Mouse (Mus musculus): ENCODE data around the gene Tmem201.

Tmem201 gene

DNA sequence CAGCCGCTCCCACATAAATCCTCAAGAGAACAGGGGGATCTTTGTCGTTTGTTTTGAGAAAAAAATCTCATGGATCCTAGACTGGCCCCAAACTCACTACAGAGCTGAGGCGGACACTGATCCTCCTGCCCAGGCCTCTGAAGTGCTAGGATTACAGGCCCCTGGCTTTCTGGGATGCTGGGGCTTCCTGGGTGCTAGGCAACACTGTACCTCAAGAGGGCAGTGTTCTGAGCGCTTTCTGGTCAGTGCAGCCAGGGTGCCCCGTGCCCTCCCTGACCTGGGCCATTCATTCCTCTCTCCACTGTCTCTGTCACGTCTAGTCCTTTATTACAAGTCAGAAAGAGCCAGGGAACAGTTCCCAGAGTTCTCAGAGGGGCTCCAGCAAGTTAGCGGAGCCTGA is 25.9 kb downstream of the Tmem201 start:
- peak; percentile 48 for DNase-seq

DNA sequence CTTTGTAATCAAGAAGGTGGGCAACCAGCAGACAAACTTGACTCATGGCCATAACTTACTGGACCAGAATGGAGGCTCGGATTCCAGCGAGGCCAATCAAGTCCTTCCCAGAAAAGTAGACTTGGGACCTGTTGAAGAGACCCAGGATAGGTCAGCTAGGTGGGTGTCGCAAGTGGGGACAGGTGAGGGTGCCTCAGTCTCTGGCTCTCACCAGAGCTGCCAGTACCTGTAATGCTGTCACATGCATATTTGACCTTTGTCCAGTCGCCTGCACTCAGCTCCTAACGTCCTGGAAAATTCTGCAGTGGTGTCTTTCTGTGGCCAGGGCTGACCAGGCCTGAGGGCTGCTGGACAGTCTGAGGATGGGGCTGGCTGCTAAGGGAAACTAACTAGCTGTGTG is 26.4 kb downstream of the Tmem201 start:
- DNase-seq, result no peak

DNA sequence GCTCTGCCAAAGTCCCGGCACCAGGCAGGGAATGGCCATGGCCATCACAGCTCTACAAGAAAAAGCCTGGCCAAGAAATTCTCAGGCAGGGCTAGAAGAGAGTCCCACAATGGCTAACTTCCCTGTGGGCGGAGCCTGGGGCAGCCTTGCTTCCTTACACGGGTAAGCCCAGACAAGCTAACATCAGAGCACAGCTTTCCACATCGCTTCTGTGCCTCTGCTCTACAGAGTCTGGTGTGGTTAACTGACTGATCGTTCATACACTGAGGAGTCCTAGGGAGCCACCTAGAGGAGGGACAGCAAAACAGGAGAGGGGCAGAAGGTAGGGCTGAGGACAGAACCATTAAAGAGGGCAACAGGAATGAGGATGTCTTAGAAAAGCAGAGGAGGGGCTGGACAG is 27.3 kb downstream of the Tmem201 start:
- DNase-seq, result peak; percentile 39

DNA sequence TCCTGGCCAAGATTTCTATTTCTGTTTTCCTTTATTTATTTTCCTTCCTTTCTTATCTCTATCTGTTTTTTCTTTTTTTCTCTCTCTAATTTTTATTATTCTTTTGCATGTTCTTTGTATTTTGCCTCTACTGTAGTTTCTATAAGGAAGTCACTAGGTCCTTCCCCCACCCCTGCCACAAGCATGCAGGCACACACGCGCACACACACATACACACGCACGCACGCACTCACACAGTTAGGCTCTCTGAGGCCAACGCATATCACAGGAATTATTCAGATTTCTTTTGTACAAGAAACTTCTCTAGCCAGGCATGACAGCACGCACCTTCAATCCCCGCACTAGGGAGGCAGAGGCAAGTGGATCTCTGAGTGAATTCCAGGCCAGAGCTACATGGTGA is 31.9 kb downstream of the Tmem201 start:
- no peak for DNase-seq

DNA sequence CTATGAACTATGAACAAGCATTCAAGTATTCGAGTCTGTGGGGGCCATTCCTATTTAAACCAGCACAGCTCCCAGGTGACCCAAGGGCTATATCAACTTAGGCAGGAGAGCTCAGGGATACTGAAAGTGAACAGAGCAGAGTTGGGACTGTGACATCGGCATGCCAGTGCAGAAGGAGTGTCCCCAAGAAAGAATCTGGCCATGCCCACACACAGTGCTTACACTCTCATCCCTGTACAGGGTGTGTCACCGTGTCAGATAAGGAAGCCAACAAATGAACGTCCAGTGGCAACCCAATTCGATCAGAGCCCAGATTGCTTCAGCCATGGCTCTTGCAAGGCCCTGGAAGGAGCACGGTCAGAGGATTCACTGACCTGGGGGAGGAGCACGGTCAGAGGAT is 32.5 kb downstream of the Tmem201 start:
- no peak for DNase-seq

DNA sequence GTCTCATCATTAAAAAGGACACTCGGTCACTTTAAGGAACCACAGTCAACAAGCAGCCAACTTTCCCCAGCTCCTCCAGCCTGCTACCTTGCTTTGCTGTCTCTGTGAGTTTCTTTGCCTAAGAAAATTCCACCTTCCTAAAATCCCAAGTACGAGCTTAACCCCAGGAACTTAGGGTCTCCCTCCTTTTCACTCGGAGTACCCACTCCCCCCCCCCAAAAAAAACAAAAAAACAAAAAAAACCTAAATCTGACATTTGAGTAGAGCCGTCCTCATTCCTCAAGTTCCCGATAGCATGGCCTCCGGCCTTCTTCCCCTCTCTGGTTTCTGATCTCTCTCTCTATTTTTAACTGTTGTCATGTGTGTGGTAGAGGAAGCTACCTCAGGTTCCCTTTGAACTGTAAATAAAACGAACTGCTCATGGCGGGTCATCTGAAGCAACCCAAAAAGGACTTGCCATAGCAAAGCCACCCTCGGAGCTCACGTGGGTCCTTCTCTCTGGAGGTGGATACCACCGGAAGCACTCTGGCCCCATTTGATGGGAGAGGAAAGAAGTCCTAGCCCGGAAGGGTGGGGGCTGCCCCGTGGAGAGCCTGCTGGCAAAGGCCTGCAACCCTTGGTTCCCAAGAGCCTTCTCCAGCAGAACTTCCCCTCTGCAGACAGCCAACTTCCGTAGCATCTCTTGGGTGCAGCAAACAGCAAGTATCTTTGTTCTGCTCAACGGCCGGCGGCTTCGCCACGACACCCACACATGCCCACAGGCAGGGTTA is 35.4 kb downstream of the Tmem201 start, which contains the start of gene Pik3cd:
Gene Pik3cd, minus strand, starts transcription at position 362 of the 770 bp plus-strand sequence.
- no peak for DNase-seq

DNA sequence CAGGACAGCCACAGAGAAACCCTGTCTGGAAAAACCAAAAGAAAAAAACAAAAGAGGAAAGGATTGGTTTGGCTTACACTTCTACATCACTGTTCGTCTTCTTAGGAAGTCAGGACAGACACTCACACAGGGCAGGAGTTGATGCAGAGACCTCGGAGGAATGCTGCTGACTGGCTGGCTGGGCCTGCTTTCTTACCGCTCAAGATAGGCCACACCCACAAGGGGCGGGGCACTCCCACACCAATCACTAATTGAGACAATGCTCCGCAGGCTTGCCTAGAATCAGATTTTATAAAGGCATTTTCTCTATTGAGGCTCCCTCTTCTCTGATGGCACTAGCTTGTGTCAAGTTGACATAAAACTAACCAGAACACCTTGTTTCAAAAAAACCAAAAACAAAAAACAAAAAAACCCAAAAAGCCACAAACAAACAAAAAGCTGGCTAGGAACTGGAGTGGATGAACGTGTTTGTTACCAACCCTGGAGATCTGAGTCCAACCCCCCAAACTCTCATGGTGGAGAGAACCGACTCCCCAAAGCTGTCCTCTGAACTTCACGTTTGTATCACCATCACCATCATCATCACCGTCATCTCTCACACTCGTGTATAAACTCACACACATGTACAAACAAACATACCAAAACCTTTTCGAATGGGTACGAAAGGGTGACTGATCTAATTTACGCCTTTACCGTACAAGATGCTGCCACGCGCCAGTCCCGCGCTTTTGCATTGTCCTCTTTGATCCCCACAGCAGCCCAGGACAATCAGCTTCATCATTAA is 36.2 kb downstream of the Tmem201 start:
- DNase-seq, result no peak

DNA sequence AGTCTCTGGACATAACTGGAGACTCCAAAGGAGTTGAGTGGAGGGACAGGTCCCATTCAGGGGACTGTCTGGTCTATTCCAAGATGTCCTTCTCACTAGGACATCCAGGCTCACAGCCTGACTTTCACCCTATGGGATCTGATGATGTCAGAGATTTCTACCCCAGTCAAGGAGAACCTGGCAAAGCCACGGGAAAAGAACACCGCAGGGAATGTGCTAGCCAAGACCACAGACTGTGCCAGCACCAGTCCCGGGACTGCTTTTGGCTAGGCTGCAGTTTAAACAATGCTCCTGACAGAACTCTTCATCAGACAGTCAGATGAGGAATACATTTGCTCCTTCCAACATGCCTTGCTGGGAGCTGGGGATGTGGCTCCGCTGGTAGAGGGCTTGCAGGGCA is 37.9 kb downstream of the Tmem201 start:
- no peak for DNase-seq

DNA sequence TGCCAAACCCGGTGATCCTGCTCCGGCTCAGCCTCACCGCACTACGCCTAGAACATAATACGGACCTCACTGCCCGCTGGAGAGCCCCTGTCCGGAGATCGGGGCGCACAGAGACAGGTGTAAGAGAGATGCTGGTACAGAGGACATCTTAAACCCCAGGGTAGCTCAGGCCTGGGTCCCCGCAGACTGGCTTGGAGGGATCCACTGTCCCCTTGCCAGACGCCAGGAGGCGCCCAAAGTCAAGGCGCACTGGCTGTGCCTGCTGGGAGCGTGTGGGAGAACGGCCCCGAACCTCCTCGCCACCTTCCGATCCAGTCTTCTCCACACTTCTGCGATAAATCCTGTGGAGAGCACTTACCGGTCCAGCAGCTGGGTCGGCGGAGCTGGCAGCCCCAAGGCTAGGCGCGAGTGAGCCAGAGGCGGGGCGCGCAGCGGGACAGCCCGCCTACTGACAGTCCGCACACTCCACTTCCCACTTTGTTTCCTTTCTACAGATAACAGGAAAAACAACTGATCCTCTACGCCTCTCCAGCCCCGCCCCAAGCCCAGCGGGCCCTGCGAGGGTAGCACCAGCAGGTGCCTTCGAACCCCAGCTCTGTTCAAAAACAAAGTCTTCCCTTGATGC is 39.5 kb downstream of the Tmem201 start:
- peak; percentile 48 for DNase-seq

DNA sequence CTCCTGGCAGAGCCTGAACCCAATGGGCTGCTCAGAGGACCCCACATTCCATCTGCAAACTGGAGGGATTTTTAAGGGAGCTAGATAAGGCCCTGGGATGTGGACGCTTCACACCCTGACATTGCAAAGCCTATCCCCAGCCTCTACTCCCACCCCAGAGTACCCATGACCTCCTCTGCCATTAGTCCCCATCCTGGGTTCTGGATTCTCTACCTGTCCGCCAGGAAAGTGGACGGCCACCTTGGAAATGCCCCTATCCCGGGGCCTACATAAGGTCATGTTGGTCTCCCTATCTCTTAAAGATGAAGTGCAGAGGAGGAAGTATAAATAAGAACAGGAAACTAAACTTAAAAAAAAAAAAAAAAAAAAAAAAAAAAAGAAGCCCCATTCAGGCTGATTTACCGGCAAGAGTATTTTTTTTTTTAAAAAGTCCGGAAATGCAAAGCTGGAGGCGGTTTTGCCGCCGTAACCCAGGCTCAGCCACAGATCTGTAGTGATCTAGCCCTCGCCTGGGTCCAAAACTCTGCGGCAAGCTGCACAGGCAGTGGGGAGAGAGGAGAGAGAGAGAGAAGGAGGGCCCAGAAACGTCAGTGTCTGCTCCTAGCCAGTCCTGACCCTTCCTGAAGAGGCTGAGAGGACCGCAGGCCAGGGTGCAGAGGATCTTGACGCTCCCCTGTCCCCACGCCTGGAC is 40.2 kb downstream of the Tmem201 start:
- DNase-seq, result no peak

DNA sequence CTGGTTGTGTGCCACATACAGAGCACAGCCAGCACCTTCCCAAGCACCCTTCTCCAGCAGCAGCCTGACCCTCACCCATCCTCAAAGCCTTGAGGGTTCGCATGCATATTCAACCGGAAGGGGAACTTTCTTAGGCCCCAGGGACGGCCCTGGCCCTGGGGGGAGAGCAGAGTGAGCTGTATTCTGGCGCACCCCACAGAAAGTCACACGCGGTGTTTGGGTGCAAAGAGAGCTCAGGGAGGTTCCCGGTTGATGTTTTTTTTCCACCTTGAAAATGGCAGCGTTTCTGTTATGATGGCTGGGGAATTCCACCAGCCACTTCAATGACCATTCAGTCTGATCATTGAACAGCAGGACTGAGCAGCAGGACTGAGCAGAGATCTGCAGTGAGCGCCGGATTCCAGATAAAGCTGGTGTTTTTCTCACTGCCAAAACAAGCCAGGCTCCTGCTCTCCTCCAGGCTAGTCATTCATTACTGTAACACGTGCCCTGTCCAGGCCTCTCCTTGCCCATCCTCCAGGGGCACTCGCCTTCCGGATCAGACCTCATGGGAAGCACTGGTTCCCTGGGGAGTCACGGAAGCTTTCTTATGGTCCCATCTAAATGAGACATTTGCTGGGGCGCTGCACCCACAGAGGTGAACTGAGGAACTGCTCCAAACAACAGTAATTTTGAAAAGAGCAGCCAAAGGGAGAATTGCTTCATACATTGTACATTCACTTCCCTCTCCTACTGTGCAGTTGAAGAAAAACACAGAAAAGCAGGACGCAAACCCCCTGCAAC is 41.5 kb downstream of the Tmem201 start:
- DNase-seq, result no peak

DNA sequence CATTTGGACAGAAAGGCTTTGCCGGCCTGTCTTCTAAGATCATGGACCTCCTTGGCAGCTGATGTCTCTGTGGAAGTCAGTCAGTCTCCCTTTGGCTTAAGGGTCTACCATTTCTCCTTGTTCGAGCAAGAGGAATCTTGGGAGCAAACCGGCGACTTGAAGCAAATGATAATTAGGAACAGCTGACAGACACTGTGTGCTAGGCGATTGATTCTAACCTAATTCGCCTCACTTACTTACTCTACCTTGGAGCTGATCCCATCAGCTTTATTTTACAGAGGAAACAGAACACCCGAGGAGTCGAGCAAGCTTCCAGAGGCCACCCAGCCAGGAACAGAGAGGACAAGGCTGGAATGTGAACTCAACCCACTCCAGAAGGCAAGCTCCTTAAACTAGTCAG is 46.5 kb downstream of the Tmem201 start:
- no peak for DNase-seq

DNA sequence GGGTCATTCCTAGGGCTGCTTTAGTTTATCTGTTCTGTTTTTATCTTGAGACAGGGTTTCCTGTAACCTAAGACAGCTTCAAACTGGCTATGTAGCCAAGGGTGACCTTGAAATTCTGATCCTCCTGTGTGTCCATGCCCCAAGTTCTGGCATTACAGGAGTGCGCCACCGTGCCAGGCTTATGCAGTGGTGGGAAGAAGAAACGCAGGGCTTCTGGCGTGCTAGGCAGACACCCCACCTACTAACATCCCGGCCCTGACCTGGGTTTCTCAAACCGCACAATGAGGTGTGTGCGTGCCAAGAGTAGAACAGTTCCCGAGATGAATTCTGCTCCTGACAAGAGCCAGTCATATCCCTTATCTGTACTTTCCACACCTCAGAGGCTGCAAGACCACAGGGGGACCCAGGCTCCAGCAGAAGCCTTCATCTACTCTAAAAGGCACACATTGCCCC is 47.0 kb downstream of the Tmem201 start:
- DNase-seq, result no peak

DNA sequence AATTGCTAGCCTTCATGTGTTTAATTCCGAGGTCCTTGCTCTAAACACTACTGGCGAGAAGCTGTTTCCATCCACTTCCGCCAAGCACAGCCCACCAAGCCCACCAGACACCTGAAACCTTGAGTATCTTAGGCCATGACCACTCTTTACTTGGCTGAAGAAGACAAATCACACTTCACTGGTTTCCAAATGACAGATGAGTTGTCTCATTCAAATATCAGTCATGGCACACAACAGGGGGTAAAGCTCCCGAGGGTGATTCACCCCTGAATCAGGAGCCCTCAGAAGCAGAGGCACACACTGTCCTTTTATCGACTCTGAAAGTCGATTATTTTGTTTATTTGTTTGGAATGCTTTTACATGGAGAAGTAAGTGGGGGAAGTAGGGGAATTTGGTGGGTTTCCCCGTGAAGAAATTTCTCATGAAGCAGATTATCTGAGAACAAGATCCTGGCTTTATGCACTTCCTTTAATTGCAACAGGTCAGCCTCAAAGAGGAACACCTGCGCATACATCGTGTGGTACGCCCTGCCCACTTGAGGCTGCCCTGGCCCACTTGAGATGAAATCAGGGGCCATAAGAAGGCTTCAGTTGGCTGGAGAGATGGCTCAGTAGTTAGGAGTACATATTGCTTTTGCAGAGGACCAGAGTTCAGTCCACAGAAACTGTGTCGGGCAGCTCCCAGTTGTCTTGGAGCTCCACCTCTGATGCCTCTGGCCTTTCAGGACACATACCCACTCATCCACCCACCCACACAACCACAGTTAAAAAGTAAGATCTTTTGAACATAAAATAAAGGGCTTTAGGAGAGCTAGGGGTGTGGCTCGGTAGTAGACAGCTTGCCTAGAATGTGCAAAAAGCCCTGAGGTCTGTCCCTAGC is 47.8 kb downstream of the Tmem201 start:
- DNase-seq, result no peak

DNA sequence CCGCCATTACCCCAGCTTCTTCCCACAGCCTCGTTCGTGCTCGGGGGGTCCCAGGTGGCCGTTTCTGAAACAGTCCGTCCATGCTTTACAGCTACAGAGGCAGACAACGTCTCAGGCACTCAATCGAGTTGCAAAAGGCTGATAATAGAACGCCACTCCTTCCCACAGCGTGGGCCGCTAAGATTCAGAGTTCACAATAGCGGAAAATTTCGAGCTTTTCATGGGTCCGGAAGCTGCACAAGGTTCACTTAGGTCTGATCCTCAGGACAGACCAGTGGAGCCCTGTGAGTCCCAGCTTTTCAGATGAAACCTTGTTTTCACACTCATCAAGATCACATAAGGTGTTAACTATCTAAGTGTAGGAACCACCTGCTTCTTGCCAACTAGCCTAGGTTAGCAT is 49.0 kb downstream of the Tmem201 start:
- no peak for DNase-seq

DNA sequence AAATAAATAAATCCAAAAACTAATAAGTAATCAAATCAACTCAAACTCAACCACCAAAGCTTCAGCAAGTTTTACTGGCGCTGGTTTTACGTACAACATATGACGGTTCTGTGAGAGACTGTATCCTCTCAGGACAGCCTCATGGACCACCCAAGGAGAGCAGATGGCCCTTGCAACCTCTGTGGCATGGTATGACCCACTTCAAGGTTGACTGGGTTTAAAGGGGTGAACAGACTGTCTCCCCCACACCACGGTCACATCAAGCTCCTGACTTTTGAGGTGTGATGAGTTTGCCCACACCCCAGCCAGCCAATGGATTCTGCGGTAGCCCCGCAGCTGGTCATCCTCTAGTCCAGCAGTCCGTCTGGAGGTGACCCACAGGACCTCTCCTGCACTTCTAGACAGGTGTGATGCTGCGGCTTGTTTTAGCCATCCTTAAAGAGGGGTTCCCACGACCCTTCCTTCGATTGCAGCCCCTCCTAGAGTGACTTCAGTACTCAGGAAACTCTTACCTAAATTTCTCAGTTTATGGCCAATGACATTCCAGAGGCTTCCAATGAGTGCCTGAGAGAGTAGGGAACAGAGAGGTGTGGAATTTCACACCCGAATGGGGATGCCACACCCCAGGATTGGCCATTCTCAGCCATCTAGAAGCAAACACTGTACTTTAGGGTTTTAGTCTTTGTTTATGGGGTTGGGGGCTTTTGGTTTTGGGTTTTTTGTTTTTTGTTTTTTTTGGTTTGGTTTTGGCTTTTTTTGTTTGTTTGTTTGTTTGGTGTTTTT is 52.8 kb downstream of the Tmem201 start:
- DNase-seq, result no peak

DNA sequence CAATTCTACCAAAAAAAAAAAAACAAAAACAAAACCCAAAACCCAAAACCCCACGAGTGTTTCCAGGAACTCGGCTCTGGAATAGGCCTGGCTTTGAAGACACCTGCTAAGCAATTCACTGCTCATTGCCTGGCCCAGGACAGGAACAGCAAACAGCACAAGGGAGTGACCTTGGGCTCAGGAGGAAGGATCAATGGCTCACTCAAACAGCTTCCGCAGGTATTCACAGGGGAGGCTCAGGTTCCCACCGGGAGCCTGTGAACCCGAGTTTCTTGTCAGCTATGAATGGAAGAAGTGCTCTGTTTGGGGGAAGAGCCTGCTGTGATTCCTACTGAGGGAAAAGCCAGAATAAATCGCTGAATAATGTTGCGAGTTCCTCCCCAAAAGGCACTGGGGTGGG is 54.0 kb downstream of the Tmem201 start:
- no peak for DNase-seq

DNA sequence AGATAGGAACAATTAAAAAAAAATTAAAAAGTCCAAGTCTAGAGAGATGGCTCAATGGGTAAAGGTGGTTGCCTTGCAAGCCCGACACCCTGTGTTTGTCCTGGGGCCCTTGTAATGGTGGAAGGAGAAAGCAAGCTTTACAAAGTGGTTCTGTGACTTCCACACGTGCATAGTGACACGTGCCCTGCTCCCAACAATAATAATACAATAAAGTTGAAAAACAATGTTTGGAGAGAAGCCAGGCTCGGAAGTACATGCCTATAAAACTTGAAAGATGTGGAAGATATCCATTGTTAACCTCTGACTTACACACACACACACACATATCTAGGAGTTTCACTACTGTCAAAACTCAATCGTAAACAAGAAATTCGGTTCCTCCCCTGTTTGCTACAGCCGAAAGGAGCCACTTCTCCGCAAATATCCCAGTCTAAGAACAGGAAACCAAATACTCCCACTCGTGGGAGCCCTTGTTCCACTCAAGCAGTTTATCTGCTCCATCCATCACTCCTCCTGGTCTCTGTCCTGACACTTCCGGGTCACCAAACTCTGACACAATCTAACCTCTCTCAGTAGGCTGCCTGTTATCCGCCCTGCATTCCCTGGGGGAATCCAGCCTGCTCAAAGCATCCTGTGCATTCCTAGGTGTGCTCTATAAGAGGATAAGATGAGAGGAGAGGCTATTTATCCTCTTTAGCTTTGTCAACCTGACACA is 58.6 kb downstream of the Tmem201 start:
- DNase-seq, result no peak

DNA sequence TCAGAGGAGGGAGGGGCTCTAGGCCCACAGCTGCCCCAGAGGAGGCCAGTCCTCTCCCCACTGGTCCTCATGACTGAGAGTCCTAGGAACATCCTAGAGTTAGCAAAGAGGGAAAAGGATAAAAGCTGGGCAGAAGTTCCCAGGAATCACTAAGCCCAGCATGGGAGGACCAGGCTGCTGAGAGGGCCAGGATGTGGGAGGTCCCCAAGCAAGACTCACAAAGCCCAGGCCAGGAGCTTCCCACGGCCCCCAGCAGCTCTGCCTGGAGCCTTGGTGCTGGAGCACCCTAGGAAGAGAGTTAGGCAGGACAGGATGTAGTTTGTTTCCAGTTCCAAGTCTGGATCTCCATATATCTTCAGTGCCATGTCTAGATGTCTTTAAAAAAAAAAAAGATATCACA is 59.8 kb downstream of the Tmem201 start:
- no peak for DNase-seq
